Mouse (Mus musculus): Measurements from ENCODE around the gene Gm11595.
"Not testable (repeated sequence)": the region's sequence is repeated elsewhere in the genome, so short reads cannot be mapped to it uniquely, and the experiment has no call there.

Gm11595 gene

GRCm38 (mm10) chr11:99772813-99773212, at the start of gene Gm11595:
Gm11595 (minus strand) TSS chr11:99772913.
- not testable (repeated sequence) for DNase-seq (ENCODE audit: low read depth, low spot score)

- DNase-seq (ENCODE audit: low read depth, low spot score), result not testable (repeated sequence)
Measured at GRCm38 (mm10) chr11:99815566-99815965, 42.9 kb upstream of the Gm11595 start, which contains the start of gene Gm11564. Gm11564 (minus strand) TSS chr11:99815666.

GRCm38 (mm10) chr11:99809792-99810191, 37.1 kb upstream of the Gm11595 start, which contains the start of gene Krtap4-13:
Krtap4-13 (minus strand) TSS chr11:99809892.
- DNase-seq (ENCODE audit: low read depth, low spot score), result not testable (repeated sequence)

- DNase-seq (ENCODE audit: low read depth, low spot score), result not testable (repeated sequence)
Measured at GRCm38 (mm10) chr11:99804346-99804745, 31.6 kb upstream of the Gm11595 start, which contains the start of gene Gm11554. Gm11554 (minus strand) TSS chr11:99804446.

- not testable (repeated sequence) for DNase-seq (ENCODE audit: low read depth, low spot score)
Measured at GRCm38 (mm10) chr11:99798832-99799231, 26.1 kb upstream of the Gm11595 start, which contains the start of gene Gm11569. Gm11569 (minus strand) TSS chr11:99798932.

- DNase-seq (ENCODE audit: low read depth, low spot score), result no peak
Measured at GRCm38 (mm10) chr11:99793367-99793766, 20.7 kb upstream of the Gm11595 start, which contains the start of gene Gm11596. Gm11596 (minus strand) TSS chr11:99793467.

- not testable (repeated sequence) for DNase-seq (ENCODE audit: low read depth, low spot score)
Measured at GRCm38 (mm10) chr11:99784900-99785299, 12.2 kb upstream of the Gm11595 start, which contains the start of gene Krtap4-9. Krtap4-9 (plus strand) TSS chr11:99785200.

GRCm38 (mm10) chr11:99780604-99781003, 7.9 kb upstream of the Gm11595 start, which contains the start of gene Krtap4-8:
Krtap4-8 (minus strand) TSS chr11:99780704.
- no peak for DNase-seq (ENCODE audit: low read depth, low spot score)

GRCm38 (mm10) chr11:99778401-99778800, 5.7 kb upstream of the Gm11595 start:
- DNase-seq (ENCODE audit: low read depth, low spot score), result no peak

GRCm38 (mm10) chr11:99768410-99768809, 4.3 kb downstream of the Gm11595 start:
- DNase-seq (ENCODE audit: low read depth, low spot score), result no peak

- no peak for DNase-seq (ENCODE audit: low read depth, low spot score)
Measured at GRCm38 (mm10) chr11:99758877-99759276, 13.8 kb downstream of the Gm11595 start.

- DNase-seq (ENCODE audit: low read depth, low spot score), result no peak
Measured at GRCm38 (mm10) chr11:99743985-99744384, 28.7 kb downstream of the Gm11595 start.

- DNase-seq (ENCODE audit: low read depth, low spot score), result no peak
Measured at GRCm38 (mm10) chr11:99734190-99734589, 38.5 kb downstream of the Gm11595 start, which contains the start of gene Gm14180. Gm14180 (minus strand) TSS chr11:99734290.

GRCm38 (mm10) chr11:99724061-99724460, 48.7 kb downstream of the Gm11595 start:
- no peak for DNase-seq (ENCODE audit: low read depth, low spot score)

Measured in ES-CJ7 (cell line).